Mouse (Mus musculus) lung, adult 18-20 months (tissue): ENCODE results near the gene Ccdc148.

Experiments used
- DNase-seq, 2 experiments: peaks; one replicate each; pipeline ENCODE4 v3.0.0; 2022; ENCODE audit warnings: mixed read lengths in 2 of 2

The Ccdc148 gene

DNA sequence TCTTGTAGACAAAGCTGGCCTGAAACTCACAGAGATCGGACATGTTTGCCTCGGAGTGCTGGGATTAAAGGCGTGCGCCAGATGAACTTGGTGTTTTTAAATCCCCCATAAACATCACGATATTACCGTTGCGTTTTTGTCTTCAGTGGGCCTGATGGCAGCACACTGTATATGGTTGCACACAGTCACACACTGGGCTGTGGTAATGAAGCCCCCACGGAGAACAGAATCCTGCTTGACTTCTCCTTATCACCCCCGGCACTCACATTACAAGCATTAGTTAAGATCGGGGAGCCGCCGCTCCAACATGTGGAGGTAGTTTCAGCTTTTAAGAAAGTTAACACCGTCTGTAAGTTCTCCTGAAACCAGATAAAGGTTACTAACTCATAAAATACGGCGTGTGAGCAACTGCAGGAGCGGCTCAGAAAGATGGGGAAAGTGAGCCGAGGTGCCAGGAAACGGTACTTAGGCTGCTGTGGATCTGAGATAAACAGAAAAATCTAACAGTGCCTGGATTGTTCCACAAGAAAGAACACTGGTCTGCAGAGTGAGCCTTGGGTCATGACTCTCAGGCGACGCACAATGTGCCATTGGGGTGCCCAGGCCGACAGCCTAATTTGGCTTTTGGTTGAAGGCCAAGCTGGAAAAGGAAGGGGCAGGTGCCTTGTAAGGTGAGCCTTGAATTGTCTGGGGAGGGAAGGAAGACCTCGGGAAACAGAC is 117.0 kb downstream of the Ccdc148 start:
- DNase-seq, result no peak

DNA sequence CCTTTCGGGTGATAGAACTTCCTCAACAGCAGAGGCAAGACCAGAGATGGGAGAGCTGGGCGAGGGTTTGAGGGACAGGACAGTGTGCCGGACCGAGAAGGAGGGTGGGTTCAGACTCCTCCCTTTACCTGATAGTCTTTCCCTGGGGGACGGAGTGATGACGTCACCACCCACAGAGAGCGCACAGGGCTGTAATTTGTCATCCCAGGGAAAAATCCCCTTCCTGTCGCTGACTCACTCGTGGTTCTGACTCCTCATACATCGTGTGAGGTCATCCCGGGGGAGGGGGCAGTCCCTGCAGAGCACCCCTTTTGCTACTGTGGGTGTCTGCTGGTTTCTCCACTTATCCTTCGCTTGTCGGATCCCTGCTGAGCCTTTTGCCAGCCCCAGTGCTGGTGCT is 117.9 kb downstream of the Ccdc148 start:
- DNase-seq, result no peak

DNA sequence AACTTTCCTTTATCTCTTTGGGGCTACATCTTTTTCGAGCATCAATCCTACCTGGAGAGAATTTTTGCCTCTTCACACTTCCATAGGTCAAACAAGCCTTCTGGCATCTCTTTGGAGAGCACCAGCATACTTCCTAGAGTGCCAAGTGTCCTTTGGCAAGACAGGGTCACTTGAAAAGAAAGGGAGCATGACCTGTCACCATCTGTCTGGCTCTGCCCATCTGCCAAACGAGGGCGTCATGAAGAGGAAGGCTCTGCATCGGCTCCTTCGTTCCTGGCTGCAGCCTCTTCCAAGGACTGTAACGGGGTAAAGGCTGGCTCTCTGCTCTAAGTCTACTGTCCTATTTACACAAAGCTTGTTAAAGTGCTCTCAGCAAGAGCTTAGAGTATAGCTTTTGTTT is 124.0 kb downstream of the Ccdc148 start:
- DNase-seq, result no peak

DNA sequence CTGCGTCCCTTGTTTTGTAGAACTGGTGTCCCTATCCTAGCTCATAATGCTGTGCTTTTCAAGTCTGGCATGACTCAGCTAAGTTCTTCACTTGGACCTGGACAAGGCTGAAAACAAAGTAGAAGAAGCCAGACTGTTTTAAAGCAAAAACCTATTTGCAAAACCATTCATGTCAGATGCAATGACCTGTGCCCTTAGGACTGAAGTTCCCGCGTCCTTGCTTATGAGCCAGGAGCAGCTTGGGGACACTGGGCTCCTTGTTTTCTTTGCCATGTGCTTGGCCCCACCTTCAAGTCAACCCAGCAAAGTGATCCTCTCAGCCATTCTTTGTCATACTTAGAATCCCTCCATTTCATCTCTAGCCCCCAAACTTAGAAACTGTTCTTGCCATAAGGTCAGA is 125.3 kb downstream of the Ccdc148 start:
- DNase-seq, result no peak

DNA sequence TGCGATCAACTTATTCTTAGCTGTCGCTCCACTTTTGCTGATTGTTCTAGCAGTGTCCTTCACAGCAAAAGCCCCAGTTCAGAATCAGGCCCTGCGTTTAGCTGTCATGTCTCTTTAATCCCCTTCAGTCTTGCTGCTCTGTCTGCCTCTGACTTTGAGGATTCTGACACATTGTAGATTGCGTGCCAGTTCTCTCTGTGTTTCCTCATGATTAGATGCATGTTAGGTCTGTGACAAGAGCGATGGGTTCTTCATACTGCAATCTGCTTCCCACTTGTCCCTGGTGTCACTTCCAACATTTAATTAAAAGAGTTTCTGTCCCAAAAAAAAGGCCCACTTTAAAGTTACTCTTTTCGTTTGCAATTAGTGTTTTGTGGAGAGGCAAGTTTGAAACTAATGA is 126.2 kb downstream of the Ccdc148 start:
- DNase-seq, result no peak

DNA sequence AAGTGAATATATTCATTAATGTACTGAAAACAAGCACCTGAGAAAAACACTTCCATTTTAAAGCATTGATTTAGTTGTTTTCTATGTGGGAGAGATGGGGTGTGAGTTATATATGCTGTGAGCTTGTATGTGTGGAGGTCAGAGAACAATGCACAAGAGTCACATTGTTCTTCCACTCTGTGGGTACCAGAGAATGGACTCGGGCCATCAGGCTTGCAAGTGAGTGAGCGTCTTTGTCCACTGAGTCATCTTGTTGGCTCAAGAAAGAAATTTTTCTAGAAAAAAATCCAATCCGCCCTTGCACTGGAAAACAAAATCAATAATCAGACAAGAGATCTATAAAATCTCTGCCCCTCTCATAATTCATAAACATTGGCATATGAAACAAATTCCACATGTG is 135.9 kb downstream of the Ccdc148 start:
- DNase-seq, result no peak

DNA sequence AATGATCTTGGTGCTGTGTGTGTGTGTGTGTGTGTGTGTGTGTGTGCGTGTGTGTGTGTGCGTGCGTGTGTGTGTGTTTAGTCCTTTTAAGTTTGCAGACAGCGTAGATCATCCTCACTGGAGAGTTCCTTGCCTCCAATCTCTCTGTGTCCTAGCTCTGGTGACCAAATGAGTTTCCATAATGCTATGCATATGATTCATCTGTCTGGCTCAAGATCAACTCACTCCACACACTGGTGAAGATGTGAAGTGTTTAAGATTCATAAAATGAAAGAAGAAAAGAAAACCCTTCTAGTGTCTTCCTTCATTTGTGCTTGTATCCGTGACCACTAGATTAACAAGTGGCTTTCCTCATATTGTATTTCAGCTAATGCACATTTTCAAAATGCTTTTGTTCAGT is 153.1 kb downstream of the Ccdc148 start:
- DNase-seq, result no peak

DNA sequence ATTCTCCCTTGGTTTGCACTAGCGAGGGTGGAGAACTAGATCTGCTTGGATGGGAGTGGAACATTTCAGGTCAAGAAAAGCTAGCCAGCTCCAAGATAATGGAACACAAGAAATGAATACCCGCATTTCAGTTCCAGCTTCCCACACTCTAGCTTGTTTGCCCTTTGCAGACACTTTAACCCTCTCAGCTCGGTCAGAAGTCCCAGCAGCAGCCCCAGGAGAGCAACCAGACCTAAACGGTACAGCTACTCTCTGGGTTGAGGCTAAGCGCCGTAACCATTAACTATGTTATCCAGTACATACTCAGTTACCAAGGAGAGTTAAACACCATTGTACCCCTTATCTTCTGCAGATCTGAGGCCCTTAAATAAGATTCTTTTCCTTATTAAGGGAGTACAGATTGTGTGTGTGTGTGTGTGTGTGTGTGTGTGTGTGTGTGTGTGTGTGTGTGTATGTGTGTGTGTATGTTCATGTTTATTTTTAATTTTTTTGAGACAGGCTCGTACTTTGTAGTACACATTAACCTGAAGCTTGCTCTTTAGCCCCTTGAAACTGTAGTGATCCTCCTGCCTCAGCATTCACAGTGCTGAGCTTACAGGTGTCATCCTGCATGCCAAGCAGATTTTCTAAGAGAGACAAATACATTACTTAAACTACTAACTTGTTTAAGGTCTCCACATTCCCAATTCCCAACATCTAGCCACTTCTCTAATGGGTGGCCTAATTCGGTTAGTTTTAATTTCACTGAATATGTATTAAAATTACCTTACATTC is 153.7 kb downstream of the Ccdc148 start:
- DNase-seq, result no peak

DNA sequence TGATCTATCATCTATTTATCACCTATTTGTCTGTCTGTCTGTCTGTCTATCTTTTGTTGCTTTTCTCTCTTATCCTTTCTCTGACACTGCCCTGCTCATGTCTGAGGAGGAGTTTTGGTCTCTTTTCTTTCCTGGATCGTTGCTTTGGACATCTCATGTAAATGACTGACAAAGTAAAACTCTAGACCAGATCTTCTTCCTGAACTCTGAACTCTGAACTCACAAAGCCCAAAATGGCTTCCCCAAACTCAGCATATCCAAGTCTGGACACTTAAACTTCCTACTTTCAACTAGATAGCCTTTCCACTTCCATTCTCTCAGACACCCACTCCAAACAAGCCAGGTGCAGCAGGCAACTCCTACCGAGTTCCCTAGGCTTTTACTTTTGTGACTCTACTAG is 163.3 kb downstream of the Ccdc148 start:
- DNase-seq, result no peak

DNA sequence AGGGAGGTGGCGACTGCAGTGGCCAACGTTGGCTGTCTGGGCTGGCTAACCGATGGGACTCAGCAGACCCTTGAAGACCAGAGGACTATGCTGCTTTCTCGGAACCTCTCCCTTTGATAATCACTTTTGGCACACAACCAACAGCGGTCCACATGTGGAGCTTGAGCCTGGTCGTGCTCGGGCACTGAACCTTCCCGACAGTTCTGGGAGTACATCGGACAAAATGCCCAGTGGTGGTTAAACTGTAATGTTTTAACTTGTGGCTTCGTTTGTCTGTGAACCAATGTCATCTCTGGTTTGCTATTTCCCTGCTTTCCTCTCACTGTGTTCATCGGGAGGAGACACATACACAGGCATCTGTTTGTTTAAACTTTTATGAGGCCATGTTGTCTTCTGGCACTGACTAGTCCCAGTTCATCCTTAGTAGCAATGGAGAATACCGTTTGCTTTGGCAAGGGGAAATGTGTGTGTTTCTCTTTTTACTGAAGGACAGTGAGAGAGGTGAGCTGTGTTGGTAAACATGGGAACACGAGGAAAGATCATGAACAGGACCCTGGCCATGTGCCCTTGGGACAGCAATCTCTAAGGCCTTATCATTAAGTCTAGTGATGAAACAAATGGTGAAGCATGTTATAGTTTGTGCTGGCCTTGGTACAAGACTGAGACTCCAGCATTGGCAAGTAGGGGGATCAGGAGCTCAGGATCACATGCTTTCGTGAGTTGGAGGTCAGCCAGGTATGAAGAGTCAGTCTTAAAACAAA is 167.9 kb downstream of the Ccdc148 start:
- peak; percentile 6 to 31 for DNase-seq

DNA sequence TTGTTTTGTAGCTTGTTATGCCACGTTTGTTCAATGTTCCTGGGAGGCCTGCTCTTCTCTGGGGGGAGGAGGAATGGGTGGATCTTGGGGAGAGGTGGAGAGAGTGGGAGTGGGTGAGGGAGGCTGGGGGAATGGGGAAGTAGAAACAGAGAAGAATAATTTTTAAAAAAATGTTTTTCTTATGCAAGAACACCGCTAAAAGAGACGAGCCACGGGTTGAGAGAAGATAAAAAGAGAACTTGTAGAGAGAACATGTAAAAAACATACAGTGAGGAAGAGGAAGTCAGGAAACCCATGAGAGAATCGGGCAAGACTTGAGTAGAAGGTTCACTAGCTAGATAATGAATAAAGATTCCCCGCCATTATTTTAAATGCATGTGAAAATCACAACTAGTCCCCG is 182.4 kb downstream of the Ccdc148 start:
- no peak for DNase-seq

DNA sequence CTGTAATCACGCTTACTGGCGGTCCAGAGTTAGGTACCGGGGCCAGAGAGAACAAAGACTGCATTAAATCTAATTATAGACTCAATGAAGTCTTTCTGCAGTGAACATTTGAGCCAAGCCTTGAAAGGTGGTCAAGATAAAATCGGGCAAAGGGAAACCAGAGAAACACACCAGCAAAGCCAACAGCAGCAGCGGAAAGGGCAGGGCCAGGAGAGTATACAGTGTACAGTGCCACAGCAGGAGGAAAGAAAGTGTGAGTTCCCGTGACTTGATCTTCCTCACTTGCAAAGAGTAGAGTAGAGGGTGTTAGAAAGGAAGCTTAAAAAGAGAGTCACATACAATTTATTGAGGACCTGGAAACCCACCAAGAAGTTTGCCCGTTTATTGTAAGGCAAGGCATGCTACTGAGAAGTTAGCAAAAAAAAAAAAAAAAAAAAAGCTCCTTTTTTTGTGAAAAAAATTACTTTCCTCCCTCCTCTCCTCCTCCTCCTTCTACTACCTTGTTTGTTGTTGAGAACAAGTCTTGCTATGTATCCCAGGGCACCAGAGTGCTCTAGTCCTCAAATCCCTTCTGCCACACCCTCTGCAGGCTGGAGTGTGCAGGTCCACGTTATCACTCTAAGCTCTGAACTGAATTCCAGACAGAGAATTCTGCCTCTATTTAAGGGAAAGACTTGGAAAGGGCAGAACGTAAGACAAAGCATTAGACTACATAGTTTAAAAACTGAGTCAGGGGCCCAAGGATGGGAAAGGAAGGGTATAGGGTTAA is 188.8 kb downstream of the Ccdc148 start:
- DNase-seq, result no peak

DNA sequence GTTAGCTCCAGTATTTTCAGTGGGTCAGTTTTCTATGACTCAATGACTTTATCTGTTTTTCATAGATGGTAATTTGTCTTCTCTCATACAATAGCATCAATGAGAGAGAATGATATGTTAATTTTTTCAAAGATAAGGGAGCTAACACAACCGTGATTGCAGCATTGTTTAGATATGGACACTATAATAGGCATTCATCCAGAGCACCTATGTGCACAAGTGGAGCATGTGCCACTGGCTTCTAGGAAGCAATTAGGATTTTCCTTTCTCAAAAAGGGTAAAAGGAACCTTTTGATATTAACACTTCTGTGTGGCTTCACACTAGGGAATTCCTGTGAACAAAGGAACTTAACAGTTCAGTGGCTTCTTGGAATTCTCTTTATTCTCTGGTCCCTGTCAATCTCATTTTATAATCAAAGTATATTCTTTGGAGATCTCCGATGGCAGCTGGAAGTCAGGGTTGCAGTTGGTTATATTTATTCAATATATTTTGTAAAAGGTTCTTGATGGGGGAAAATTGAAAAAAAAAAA is 203.6 kb downstream of the Ccdc148 start:
- DNase-seq, result no peak

DNA sequence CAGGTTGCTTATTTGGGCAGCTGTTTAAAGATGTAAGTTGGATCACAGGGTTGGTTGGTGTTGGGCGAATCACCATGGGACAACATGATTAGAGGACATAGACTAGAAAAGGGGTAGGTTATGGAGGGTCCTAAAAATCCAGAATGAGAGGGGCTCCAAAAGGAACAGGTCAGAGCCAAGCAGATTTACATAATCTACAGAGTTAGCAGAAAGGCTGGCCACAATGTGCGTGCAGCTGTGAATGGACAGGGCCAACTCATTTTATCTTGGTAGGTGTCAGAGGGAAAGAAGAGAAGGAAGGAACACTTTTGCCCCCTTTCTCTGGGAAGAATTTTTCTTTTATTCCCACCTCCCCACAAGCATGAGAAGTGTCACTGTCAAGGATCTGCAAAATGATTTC is 204.1 kb downstream of the Ccdc148 start:
- DNase-seq, result no peak

DNA sequence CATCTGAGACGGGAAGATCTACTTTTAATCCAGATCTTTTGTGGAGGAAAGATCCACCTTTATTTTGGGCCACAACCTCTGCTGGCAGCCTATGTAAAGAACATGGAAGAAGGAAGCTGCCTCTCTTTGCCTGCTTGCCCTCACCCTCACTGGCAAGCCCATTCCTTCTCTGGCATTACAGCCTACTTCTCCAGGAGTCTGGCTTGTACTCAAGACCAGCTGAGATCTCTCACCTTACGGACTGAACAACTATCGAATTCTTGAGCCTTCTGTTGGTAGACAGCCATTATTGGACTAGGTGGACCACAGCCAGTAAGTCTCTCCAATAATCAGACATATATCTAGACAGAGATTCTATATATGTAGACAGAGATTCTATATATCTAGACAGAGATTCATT is 208.4 kb downstream of the Ccdc148 start:
- no peak for DNase-seq

DNA sequence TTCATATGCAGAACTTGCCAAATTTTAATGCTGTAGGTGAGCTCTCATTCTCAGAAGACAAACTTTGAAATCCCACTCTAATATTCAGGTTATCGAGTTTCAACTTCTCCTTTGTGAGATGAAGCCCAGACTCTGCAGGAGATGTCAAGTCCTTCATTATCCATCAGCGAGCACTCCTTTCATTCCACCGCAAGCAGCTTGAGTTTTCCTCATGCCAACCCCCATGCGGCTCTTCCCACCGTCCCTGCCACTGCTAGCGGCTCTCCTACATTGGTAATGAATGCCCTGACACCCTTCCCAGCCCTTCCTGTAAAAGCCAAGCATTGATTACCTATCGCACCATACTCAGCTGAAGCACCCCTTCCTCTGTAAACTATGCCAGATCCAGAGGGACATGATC is 211.7 kb downstream of the Ccdc148 start:
- no peak for DNase-seq

DNA sequence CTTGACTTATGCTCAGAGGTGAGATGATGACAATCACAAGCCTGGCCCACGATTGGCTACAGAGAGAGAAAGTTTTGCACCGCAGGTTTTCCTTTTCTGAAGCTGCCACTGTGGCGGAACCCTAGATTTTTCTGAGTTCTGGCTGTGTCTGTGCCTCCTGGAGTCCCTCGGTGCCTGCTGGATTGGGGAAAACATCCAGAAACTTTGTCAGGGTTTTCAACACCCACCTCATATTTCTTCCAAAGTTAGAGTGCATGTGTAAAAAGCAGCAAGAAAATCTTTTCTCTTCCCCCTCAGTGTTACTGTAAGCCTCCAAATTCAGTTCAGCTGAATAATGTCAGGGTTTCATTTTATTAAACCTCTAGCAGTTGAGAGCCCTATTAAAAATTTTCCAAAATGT is 219.1 kb downstream of the Ccdc148 start:
- DNase-seq, result no peak

DNA sequence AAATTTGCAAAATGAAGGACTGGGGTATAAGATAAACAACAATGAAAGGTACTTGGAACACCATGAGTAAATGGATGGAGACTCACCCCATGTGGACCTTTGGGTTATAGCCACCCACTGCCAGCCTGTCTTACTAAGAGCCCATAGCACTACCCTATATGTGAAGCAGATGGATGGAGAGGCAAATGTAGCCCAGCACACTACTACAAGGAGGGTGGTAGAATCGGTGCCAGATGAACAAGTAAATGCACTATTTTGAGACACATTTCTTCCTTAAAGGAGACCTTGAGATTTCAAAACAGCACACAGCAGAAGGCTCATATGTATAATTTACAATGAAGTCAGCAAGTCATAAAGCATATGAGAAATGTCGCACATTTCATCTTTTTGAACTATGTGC is 234.9 kb downstream of the Ccdc148 start:
- no peak for DNase-seq

DNA sequence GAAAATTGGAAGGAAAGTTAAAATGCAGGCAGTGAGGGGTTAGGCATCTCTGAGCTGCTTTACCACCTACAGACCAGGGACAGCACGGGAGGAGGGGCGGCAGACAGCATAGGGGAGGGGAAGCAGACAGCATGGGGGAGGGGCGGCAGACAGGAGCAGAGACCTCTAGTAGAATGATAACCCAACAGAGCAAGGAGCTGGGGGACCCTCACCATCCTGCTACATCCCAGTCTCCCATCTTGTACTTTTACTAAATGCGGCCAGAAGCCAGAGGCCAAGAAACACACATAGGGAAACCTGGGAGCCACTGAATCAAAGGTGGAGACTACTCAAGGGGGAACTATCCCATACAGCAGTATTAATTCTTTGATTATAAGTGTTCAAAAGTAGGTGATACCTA is 242.1 kb downstream of the Ccdc148 start:
- DNase-seq, result no peak

DNA sequence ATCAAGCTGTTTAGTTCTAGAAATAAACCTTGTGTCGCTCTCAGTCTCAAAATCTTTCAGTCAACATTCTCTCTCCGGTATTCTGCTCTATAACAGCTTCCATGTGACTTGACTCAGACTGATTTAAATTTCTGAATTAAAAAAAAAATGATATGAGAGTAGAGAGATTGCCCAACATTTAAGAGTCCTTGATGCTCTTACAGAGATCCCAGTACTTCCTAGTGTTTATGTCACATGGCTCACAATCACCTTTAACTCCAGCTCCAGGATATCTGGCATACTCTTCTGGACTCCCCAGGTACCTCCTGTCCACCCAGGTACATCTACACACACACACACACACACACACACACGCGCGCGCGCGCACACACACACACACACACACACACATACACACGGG is 248.1 kb downstream of the Ccdc148 start:
- DNase-seq, result no peak

DNA sequence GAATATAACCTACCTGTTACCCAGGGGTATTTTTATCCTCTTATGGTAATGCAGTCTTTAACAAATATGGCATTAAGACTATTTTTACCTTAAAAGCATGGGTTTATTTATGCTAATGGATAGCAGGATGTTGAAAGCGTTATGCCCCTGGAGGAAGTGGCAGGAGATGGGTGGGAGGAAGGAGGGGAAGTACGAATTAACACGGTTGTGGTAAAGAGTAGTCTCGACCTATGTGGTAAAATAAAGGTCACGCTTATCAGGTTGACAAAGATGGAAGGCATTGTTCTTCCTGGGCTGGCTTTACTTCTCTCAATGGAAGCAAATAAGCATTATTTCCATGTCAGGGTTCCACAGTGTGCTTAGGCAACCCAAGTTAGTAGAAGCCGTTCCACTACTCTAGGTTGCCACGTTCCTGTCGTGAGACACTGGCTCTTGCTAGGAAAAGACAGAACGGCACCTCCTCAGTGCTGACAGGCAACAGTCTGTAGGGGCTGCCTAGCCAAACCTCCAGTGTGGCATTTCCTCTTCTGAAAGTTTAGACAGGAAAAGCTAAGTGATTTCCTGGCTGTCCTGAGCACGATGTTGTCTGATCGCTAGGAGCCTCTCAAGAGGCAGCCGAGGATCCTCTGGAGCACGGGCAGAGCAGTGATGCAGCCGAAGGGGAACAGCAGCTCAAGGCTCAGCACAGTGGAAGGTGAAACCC is 253.5 kb downstream of the Ccdc148 start:
- DNase-seq, result peak in 1 of 2 experiments; percentile 3

DNA sequence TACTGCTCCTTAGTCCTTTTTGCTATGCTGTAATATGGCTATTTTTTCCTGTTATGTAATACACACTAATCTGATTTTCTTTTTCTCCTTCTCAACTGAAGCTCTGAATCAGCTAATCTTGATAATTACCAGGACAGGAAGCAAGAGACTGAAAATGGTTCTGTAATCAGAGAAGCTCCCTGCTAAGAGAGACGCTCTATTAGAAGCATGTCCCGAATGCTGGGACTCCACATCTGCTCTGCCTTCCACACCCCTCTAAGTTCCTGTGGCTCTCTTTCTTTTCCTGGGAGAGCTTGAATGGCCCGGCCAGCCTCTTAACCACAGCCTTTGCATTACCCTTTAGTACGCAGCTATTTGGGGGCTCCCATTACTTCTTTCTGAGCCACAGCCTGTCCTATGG is 255.4 kb downstream of the Ccdc148 start:
- DNase-seq, result no peak
